Mouse (Mus musculus) liver, adult 2 months (tissue): ENCODE measurements around the gene Sh2b1.

Source experiments
- CTCF ChIP-seq: fragments of 200-500 bp; IDR thresholded peaks from 2 replicates; pipeline ENCODE4 v1.5.1; 2011; ENCODE audit warnings: low read depth, low read length, control low read depth
- POLR2A ChIP-seq: fragments of 200-500 bp; IDR thresholded peaks from 2 replicates; pipeline ENCODE4 v1.6.1; 2011; ENCODE audit warnings: low read length, control low read depth; ENCODE audit not compliant: insufficient read depth; ENCODE audit errors: extremely low read depth

- TF ChIP-seq CTCF (no peak), POLR2A (no peak)
Measured at GRCm38 (mm10) chr7:126421756-126422155, 53.5 kb downstream of the Sh2b1 start.
